In genomic region chr4:99714904-99715782, GRCm38 (mm10) we compare ENCODE assay signal across 8 mouse cellular contexts. TPM values are rescaled to one million over a fixed set of nuclear protein-coding genes. Genes with fewer than 3 reads are reported as not detected.
A peak's percentile ranks its signal among the peaks of the same experiment; 100 is the strongest.
DNase-seq lines count a peak whose midpoint lies in the region; ATAC-seq lines count a peak whose summit lies in the region.

Gene Alg6 (plus strand): TSS chr4:99715664.

- peak within 1 kb of the TSS; percentile 88 for H3K4me2 ChIP-seq in heart, embryonic 13.5 days
- peak within 1 kb of the TSS; percentile 87 for H3K4me2 ChIP-seq in liver, embryonic 12.5 days
- H3K4me2 ChIP-seq in stomach, embryonic 15.5 days = peak within 1 kb of the TSS; percentile 89

- peaks cover 13% of the 10 kb centered on the region for H3K36me3 ChIP-seq in heart, embryonic 13.5 days
- H3K36me3 ChIP-seq in liver, embryonic 12.5 days = peaks cover 16% of the 10 kb centered on the region
- H3K36me3 ChIP-seq in stomach, embryonic 15.5 days = no peaks in the 10 kb centered on the region

- H3K9ac ChIP-seq in heart, embryonic 13.5 days = peak within 1 kb of the TSS; percentile 94
- H3K9ac ChIP-seq in liver, embryonic 12.5 days = peak within 1 kb of the TSS; percentile 93
- H3K9ac ChIP-seq in stomach, embryonic 15.5 days = peak within 1 kb of the TSS; percentile 55

- peak within 1 kb of the TSS; percentile 72 for H3K4me3 ChIP-seq in brown adipose tissue, adult 24 weeks (ENCODE audit: insufficient read depth, low read depth, low read length)
- peak within 1 kb of the TSS; percentile 76 for H3K4me3 ChIP-seq in heart, embryonic 13.5 days
- peak within 1 kb of the TSS; percentile 81 for H3K4me3 ChIP-seq in liver, embryonic 12.5 days
- H3K4me3 ChIP-seq in stomach, embryonic 15.5 days (replicated peaks) = peak within 1 kb of the TSS; percentile 71

- no peak within 1 kb of the TSS for H3K27ac ChIP-seq in brown adipose tissue, adult 24 weeks (replicated peaks; ENCODE audit: low read depth, low read length)
- peak within 1 kb of the TSS; percentile 81 for H3K27ac ChIP-seq in heart, embryonic 13.5 days (replicated peaks)
- peak within 1 kb of the TSS; percentile 78 for H3K27ac ChIP-seq in liver, embryonic 12.5 days
- H3K27ac ChIP-seq in stomach, embryonic 15.5 days = peak within 1 kb of the TSS; percentile 57; the same call in 1 of the 2 replicates

- H3K9me3 ChIP-seq in heart, embryonic 13.5 days = no peaks in the 10 kb centered on the region
- H3K9me3 ChIP-seq in liver, embryonic 12.5 days (replicated peaks) = no peaks in the 10 kb centered on the region
- no peaks in the 10 kb centered on the region for H3K9me3 ChIP-seq in stomach, embryonic 15.5 days

- H3K4me1 ChIP-seq in brown adipose tissue, adult 24 weeks (ENCODE audit: control insufficient read depth, insufficient read depth, insufficient read length, low read length) = no peaks in the 10 kb centered on the region
- H3K4me1 ChIP-seq in heart, embryonic 13.5 days = peaks cover 12% of the 10 kb centered on the region; the same call in 1 of the 2 replicates
- peaks cover 27% of the 10 kb centered on the region for H3K4me1 ChIP-seq in liver, embryonic 12.5 days
- H3K4me1 ChIP-seq in stomach, embryonic 15.5 days = 0 out of 2 replicates have a peak, but pooled peaks cover 5% of the 10 kb centered on the region

- H3K27me3 ChIP-seq in heart, embryonic 13.5 days (replicated peaks) = no peaks in the 10 kb centered on the region
- H3K27me3 ChIP-seq in liver, embryonic 12.5 days (replicated peaks) = no peaks in the 10 kb centered on the region
- H3K27me3 ChIP-seq in stomach, embryonic 15.5 days (replicated peaks) = no peaks in the 10 kb centered on the region

- WGBS in heart, embryonic 13.5 days = 2% methylated on average over 46 of the region's 46 CpGs
- WGBS in liver, embryonic 12.5 days (ENCODE audit: insufficient replicate concordance) = 3% methylated on average over 45 of the region's 46 CpGs
- 3% methylated on average over 43 of the region's 46 CpGs for WGBS in stomach, embryonic 15.5 days

- peak; percentile 96 for DNase-seq in CD4-positive, CD25-positive, alpha-beta regulatory T cell, adult 2 months (ENCODE audit: low read depth, low spot score)
- DNase-seq in fat pad, adult 2 months (ENCODE audit: extremely low read depth, low read depth, low spot score) = peak; percentile 10
- peak; percentile 98 for DNase-seq in kidney, postnatal 10 days
- peak; percentile 92 to 95 for DNase-seq in natural killer cell, adult 2 months (ENCODE audit: low spot score in 2 of 2)

- ATAC-seq in heart, embryonic 13.5 days (ENCODE audit: extremely low read depth, insufficient number of reproducible peaks, low FRiP score, low TSS enrichment) = peak; percentile 91
- peak; percentile 93 for ATAC-seq in liver, embryonic 12.5 days
- peak; percentile 93 for ATAC-seq in stomach, embryonic 15.5 days (ENCODE audit: insufficient read depth, low FRiP score, low read depth)

RNA-seq across cellular contexts. Expression of gene Alg6, which starts in this region (rescaled TPM):
- 2.4 and 3.6 TPM in 2 replicates for polyA plus RNA-seq in brown adipose tissue, adult 24 weeks (2012; ENCODE audit: insufficient read depth, insufficient read length, missing spikeins)
- 8.7 and 9.3 TPM in 2 replicates for polyA plus RNA-seq in heart, embryonic 13.5 days (2015; fragmentation: Nextera tagmentation; extraction: Ambion mirVana)
- polyA plus RNA-seq in liver, embryonic 12.5 days (2016; fragmentation: Nextera tagmentation; extraction: Ambion mirVana) = 19.5 and 20.7 TPM in 2 replicates
- polyA plus RNA-seq in stomach, embryonic 15.5 days (2015; fragmentation: Nextera tagmentation; extraction: Ambion mirVana) = 19.3 and 23.0 TPM in 2 replicates

Comparison
In these comparisons a context has a peak if more than half of its experiments do, and no peak if none do; other contexts are left out.
1. DNase-seq: peak in every context shown above with its lines; median percentile 98 in kidney, postnatal 10 days; 96 in CD4-positive, CD25-positive, alpha-beta regulatory T cell, adult 2 months; 94 in natural killer cell, adult 2 months; 10 in fat pad, adult 2 months.